Mouse (Mus musculus): ENCODE results near the gene Cul9. TPM values are rescaled to one million over a fixed set of nuclear protein-coding genes. Genes with fewer than 3 reads are reported as not detected.

Gene Cul9
- polyA plus RNA-seq, 1 experiment, result 20.5 TPM

DNA sequence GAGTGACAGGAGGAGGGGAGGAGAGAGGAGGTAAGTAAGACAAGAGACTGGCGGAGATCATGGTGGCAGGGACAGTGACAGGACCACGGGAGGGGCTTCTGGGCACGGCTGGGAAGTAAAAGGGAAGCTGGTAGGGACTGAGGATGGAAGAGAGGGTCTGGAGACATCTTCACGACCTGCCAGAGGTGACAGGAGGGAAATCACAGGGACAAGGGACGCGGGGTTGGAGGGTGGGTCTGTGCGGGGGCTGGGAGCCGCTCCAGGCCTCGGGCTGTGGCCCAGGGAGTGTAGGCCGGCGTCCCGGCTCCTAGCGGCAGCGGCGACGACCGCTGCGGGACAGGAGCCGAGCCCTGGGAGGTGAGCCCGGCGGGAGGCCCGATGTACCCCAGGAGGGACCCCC, 59.2 kb downstream of the Cul9 start:
- no peaks in the 10 kb centered on the region for H3K36me3 ChIP-seq (ENCODE audit: control insufficient read depth, insufficient read depth, low read length)
- H3K4me3 ChIP-seq (ENCODE audit: control insufficient read depth, low read depth, low read length), result peak overlapping the region; percentile 86
- TF ChIP-seq POLR2A (IDR thresholded peaks at IDR 0.05; ENCODE audit: control insufficient read depth, low read depth, low read length) (no peak), CTCF (IDR thresholded peaks at IDR 0.05; ENCODE audit: control insufficient read depth, insufficient read depth, insufficient replicate concordance, low read depth, low read length) (no peak)
- H3K4me1 ChIP-seq (ENCODE audit: control insufficient read depth, insufficient read depth, low read length), result peaks cover 19% of the 10 kb centered on the region
- no peaks in the 10 kb centered on the region for H3K27me3 ChIP-seq (ENCODE audit: control insufficient read depth, insufficient read depth, low read length)
- H3K27ac ChIP-seq (ENCODE audit: control insufficient read depth, insufficient read depth, low read depth, low read length), result no peak overlapping the region

DNA sequence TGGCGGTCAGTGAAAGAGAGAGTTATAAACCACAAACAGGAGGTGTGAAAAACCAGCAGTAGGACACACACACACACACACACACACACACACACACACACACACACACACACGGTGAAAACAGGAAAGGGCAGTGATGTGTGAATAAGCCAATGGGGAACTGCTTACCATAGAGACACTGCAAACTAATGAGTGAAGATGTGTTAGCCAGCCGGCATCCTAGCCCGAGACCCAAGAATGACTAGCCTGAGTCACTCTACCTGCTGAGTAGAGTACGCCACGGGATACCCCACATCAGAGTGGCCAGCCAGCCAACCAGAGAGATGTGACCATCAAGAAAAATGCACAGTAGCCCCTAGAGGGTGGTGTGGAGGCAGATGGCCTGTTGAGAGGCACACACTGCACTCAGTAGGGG, 61.7 kb downstream of the Cul9 start:
- H3K27me3 ChIP-seq (ENCODE audit: control insufficient read depth, insufficient read depth, low read length), result no peaks in the 10 kb centered on the region
- no peak overlapping the region for H3K27ac ChIP-seq (ENCODE audit: control insufficient read depth, insufficient read depth, low read depth, low read length)
- TF ChIP-seq CTCF (IDR thresholded peaks at IDR 0.05; ENCODE audit: control insufficient read depth, insufficient read depth, insufficient replicate concordance, low read depth, low read length) (no peak), POLR2A (IDR thresholded peaks at IDR 0.05; ENCODE audit: control insufficient read depth, low read depth, low read length) (no peak)
- peaks cover 19% of the 10 kb centered on the region for H3K4me1 ChIP-seq (ENCODE audit: control insufficient read depth, insufficient read depth, low read length)
- H3K4me3 ChIP-seq (ENCODE audit: control insufficient read depth, low read depth, low read length), result peak overlapping the region; percentile 52
- no peaks in the 10 kb centered on the region for H3K36me3 ChIP-seq (ENCODE audit: control insufficient read depth, insufficient read depth, low read length)

DNA sequence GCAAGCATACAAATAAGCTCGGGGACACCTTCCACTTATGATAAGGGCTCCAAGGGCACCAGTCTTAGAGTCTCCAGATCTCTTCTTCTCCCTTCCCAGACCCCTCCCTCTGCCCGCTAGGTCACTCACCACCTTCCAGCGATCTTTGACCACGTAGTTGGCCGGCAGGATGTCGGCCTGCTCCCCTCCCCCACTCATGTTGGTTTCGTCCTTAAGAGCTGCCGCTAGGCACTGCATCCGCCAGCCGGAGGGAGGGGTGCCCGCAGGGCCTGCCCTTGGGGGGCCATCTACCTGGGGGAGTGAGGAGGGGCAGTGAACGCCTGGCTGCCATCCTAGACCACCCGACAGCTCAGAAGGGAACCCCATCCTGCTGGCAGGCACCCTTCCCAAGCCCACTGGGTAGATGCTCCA, 62.2 kb downstream of the Cul9 start:
- Histone ChIP-seq H3K4me1 (ENCODE audit: control insufficient read depth, insufficient read depth, low read length) (peaks cover 19% of the 10 kb centered on the region), H3K36me3 (ENCODE audit: control insufficient read depth, insufficient read depth, low read length) (no peaks in the 10 kb centered on the region), H3K4me3 (ENCODE audit: control insufficient read depth, low read depth, low read length) (peak overlapping the region; percentile 52), H3K27me3 (ENCODE audit: control insufficient read depth, insufficient read depth, low read length) (no peaks in the 10 kb centered on the region), H3K27ac (ENCODE audit: control insufficient read depth, insufficient read depth, low read depth, low read length) (no peak overlapping the region)
- no peak for TF ChIP-seq POLR2A (IDR thresholded peaks at IDR 0.05; ENCODE audit: control insufficient read depth, low read depth, low read length)
- TF ChIP-seq CTCF (IDR thresholded peaks at IDR 0.05; ENCODE audit: control insufficient read depth, insufficient read depth, insufficient replicate concordance, low read depth, low read length), result no peak

DNA sequence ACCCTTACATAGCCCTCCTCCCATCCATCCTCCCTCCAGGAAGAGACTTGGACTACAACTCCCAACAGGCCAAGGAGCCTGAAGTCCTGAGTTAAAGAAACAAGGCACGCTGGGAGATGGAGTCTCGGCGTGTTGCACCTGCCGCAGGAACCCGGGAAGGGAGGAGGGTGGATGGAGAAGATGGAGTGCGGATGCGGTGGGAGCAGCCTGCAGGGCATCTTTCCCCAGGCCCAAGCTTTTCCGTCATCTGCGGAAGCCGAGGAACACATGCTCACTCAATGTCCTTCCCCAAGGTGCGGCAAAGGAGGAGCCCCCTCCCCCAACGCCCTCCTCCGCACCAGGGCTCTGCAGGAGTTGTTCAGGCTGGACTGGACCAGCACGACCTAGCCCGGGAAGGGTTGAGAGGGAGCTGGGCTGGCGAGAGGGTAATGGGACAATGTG, 62.6 kb downstream of the Cul9 start:
- TF ChIP-seq CTCF (IDR thresholded peaks at IDR 0.05; ENCODE audit: control insufficient read depth, insufficient read depth, insufficient replicate concordance, low read depth, low read length) (no peak), POLR2A (IDR thresholded peaks at IDR 0.05; ENCODE audit: control insufficient read depth, low read depth, low read length) (no peak)
- Histone ChIP-seq H3K27me3 (ENCODE audit: control insufficient read depth, insufficient read depth, low read length) (no peaks in the 10 kb centered on the region), H3K4me3 (ENCODE audit: control insufficient read depth, low read depth, low read length) (peak overlapping the region; percentile 52), H3K36me3 (ENCODE audit: control insufficient read depth, insufficient read depth, low read length) (no peaks in the 10 kb centered on the region), H3K27ac (ENCODE audit: control insufficient read depth, insufficient read depth, low read depth, low read length) (no peak overlapping the region), H3K4me1 (ENCODE audit: control insufficient read depth, insufficient read depth, low read length) (peaks cover 19% of the 10 kb centered on the region)

DNA sequence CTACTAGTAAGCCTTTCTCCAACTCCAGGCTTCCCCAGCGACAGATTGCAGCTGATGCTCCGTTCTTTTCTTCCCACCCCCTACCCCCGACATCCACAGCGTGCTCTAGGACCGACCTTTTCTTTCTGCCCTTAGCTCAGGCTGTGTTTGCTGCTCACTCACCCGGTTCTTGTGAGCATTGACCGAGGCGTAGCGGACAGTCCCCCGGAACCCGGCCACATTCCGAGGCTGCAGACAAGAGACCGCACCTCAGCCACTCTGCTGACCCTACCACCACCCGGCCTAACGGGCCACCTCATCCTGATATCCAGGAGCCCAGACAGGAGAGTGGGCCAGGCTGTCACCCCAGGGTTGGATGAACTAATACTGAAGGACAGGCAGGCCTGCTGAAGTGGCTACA, 68.9 kb downstream of the Cul9 start:
- peaks cover 3% of the 10 kb centered on the region for H3K36me3 ChIP-seq (ENCODE audit: control insufficient read depth, insufficient read depth, low read length)
- H3K4me3 ChIP-seq (ENCODE audit: control insufficient read depth, low read depth, low read length), result no peak overlapping the region
- TF ChIP-seq CTCF (IDR thresholded peaks at IDR 0.05; ENCODE audit: control insufficient read depth, insufficient read depth, insufficient replicate concordance, low read depth, low read length), result no peak
- no peak for TF ChIP-seq POLR2A (IDR thresholded peaks at IDR 0.05; ENCODE audit: control insufficient read depth, low read depth, low read length)
- H3K27ac ChIP-seq (ENCODE audit: control insufficient read depth, insufficient read depth, low read depth, low read length), result no peak overlapping the region
- H3K27me3 ChIP-seq (ENCODE audit: control insufficient read depth, insufficient read depth, low read length), result no peaks in the 10 kb centered on the region
- no peaks in the 10 kb centered on the region; the same call in 1 of the 2 replicates for H3K4me1 ChIP-seq (ENCODE audit: control insufficient read depth, insufficient read depth, low read length)

DNA sequence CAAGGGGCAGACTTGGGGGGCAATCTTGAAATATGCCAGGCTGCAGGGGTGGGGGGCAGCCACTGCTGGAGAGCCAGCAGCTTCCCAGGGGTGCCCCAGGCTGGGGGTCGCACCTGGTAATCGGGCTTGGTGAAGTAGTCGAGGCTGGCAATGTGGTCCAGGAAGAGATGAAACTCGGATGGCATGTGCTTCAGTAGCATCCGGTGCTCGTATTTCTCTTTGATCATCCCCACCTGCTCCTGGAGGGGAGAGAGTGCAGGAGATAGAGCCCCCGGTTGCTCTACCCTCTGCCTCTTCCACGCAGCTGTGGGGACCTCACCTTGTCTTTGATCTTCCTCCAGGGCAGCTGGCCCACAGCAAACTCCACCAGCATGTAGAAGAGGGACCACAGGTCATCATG, 69.6 kb downstream of the Cul9 start:
- no peak overlapping the region for H3K4me3 ChIP-seq (ENCODE audit: control insufficient read depth, low read depth, low read length)
- TF ChIP-seq CTCF (IDR thresholded peaks at IDR 0.05; ENCODE audit: control insufficient read depth, insufficient read depth, insufficient replicate concordance, low read depth, low read length), result no peak
- TF ChIP-seq POLR2A (IDR thresholded peaks at IDR 0.05; ENCODE audit: control insufficient read depth, low read depth, low read length), result no peak
- no peaks in the 10 kb centered on the region; the same call in 1 of the 2 replicates for H3K4me1 ChIP-seq (ENCODE audit: control insufficient read depth, insufficient read depth, low read length)
- H3K36me3 ChIP-seq (ENCODE audit: control insufficient read depth, insufficient read depth, low read length), result peaks cover 3% of the 10 kb centered on the region
- H3K27me3 ChIP-seq (ENCODE audit: control insufficient read depth, insufficient read depth, low read length), result no peaks in the 10 kb centered on the region
- no peak overlapping the region for H3K27ac ChIP-seq (ENCODE audit: control insufficient read depth, insufficient read depth, low read depth, low read length)

DNA sequence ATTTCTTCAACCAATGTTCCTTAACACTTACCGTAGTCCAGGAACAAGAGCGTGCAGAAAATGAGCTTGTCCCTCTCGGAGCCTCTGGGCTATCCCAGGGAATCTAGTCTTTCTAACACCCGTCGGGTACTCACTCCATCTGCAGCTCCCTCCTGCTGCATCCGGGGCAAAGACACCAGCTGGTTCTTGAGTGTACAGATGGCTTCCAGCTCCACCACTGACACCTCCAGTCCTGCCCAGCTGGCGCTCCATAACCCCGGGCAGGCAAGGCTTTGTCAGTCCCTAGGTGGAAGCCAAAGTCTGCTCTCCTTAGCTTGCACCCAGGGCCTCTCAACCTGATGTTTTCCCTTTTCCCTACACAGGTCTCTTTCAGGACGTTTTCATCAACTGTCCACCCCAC, 78.4 kb downstream of the Cul9 start:
- no peaks in the 10 kb centered on the region for H3K27me3 ChIP-seq (ENCODE audit: control insufficient read depth, insufficient read depth, low read length)
- TF ChIP-seq CTCF (IDR thresholded peaks at IDR 0.05; ENCODE audit: control insufficient read depth, insufficient read depth, insufficient replicate concordance, low read depth, low read length), result no peak
- TF ChIP-seq POLR2A (IDR thresholded peaks at IDR 0.05; ENCODE audit: control insufficient read depth, low read depth, low read length), result no peak
- no peaks in the 10 kb centered on the region; the same call in none of the 2 replicates for H3K36me3 ChIP-seq (ENCODE audit: control insufficient read depth, insufficient read depth, low read length)
- no peak overlapping the region for H3K27ac ChIP-seq (ENCODE audit: control insufficient read depth, insufficient read depth, low read depth, low read length)
- H3K4me1 ChIP-seq (ENCODE audit: control insufficient read depth, insufficient read depth, low read length), result no peaks in the 10 kb centered on the region
- no peak overlapping the region for H3K4me3 ChIP-seq (ENCODE audit: control insufficient read depth, low read depth, low read length)

DNA sequence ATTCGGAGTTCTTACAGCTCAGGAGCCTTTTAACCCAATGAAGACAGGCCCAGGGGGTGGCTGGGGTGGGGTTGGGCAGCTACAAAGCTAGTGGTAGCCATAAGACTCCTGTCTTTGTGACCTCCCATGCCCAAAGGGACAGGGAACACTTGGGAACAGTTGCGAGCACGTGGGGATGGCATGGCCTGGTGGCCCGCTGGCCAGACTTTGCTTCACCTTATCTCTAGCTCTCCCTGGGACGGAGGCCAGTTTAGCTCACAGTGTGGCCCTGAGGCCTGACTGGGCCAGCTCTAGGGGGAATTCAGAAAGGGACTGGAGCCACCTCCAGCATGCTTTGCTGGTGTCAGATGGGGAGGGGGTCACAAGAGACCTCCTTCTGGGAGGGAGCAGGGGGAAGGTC, 84.0 kb downstream of the Cul9 start:
- no peak overlapping the region for H3K4me3 ChIP-seq (ENCODE audit: control insufficient read depth, low read depth, low read length)
- no peaks in the 10 kb centered on the region for H3K27me3 ChIP-seq (ENCODE audit: control insufficient read depth, insufficient read depth, low read length)
- H3K4me1 ChIP-seq (ENCODE audit: control insufficient read depth, insufficient read depth, low read length), result peaks cover 20% of the 10 kb centered on the region
- H3K36me3 ChIP-seq (ENCODE audit: control insufficient read depth, insufficient read depth, low read length), result no peaks in the 10 kb centered on the region; the same call in none of the 2 replicates
- no peak overlapping the region for H3K27ac ChIP-seq (ENCODE audit: control insufficient read depth, insufficient read depth, low read depth, low read length)
- TF ChIP-seq CTCF (IDR thresholded peaks at IDR 0.05; ENCODE audit: control insufficient read depth, insufficient read depth, insufficient replicate concordance, low read depth, low read length) (no peak), POLR2A (IDR thresholded peaks at IDR 0.05; ENCODE audit: control insufficient read depth, low read depth, low read length) (no peak)

Measured in testis, adult 2 months (tissue).